Mouse (Mus musculus) skeletal muscle tissue, postnatal 0 days (tissue): ENCODE measurements around the gene Gm13078. TPM values are rescaled to one million over a fixed set of nuclear protein-coding genes. Genes with fewer than 3 reads are reported as not detected.

Source experiments
- polyA plus RNA-seq: library from polyadenylated mRNA; unstranded; fragments of >200 nt; fragmentation: Nextera tagmentation; extraction: Ambion mirVana; gene quantifications from 2 replicates; pipeline ENCODE4 v1.2.1, GENCODE M21; 2015

Gene Gm13078
- not detected in 2 replicates for polyA plus RNA-seq

DNA sequence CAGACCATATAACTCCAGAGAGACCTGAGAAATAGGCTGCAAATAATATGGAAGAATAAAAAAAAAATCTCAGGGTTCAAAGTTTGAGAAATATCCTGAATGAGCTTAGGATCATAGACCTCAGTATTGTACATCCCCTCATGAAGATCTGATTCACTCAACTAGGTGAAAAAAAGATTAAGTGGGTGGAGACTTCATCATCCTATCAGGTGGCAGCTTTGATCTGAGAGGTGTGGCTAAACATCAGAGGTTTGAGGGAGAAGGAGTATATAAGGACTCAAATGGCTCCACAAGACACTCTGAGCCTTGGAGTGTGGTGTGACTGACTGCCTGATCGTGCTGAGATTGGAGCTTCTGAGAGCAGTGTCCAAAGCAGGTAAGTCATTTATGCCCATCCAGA, at the start of gene Gm13078:
Gene Gm13078, plus strand, starts transcription at position 301 of the 400 bp plus-strand sequence.

DNA sequence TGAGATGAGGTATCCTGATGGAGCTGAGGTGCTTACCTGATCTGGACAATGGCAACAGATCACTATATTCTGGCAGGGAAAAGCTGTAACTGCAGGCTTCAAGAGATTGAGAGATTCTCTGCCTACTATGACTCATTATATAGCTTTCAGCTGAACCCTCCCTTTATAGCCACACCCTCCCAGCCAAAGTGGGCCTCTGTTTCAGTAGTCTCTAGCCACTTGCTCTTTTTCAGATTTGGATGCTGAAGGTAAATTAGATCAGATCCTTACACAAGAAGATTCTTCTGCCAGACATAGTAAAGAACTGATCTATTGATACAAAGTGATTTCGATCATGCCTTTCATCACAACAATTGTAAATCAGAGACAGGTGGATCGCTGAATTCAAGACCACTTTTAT, 16.6 kb upstream of the Gm13078 start, which contains the start of gene Gm13089:
Gene Gm13089, minus strand, starts transcription at position 101 of the 400 bp plus-strand sequence.

Other genes starting within 250 kb of the Gm13078 start
- not detected in 2 replicates for gene Gm13043, start 208.1 kb upstream of the Gm13078 start, polyA plus RNA-seq
- not detected in 2 replicates for gene Gm13040, start 183.5 kb upstream of the Gm13078 start, polyA plus RNA-seq
- not detected in 2 replicates for gene BC080695, start 167.8 kb upstream of the Gm13078 start, polyA plus RNA-seq
- not detected in 2 replicates for gene Gm13057, start 167.7 kb upstream of the Gm13078 start, polyA plus RNA-seq
- gene Gm13083, start 104.5 kb upstream of the Gm13078 start, polyA plus RNA-seq = not detected in 2 replicates
- gene Gm13088, start 62.2 kb upstream of the Gm13078 start, polyA plus RNA-seq = not detected in 2 replicates
- not detected in 2 replicates for gene Gm13089, start 16.7 kb upstream of the Gm13078 start, polyA plus RNA-seq
- not detected in 2 replicates for gene Gm13023, start 69.9 kb downstream of the Gm13078 start, polyA plus RNA-seq
- not detected in 2 replicates for gene Gm13084, start 96.6 kb downstream of the Gm13078 start, polyA plus RNA-seq
- not detected in 2 replicates for gene Gm13103, start 127.0 kb downstream of the Gm13078 start, polyA plus RNA-seq
- gene Pramef6, start 180.9 kb downstream of the Gm13078 start, polyA plus RNA-seq = not detected in 2 replicates
- not detected in 2 replicates for gene Pramef25, start 231.6 kb downstream of the Gm13078 start, polyA plus RNA-seq
- gene Gm13101, start 247.5 kb downstream of the Gm13078 start, polyA plus RNA-seq = not detected in 2 replicates